Mouse (Mus musculus): ENCODE data around the gene Cyp4f14. TPM values are rescaled to one million over a fixed set of nuclear protein-coding genes. Genes with fewer than 3 reads are reported as not detected.
A peak's percentile ranks its signal among the peaks of the same experiment; 100 is the strongest.

Gene Cyp4f14
- polyA plus RNA-seq, 1 experiment from 2014 or later, result not detected

DNA sequence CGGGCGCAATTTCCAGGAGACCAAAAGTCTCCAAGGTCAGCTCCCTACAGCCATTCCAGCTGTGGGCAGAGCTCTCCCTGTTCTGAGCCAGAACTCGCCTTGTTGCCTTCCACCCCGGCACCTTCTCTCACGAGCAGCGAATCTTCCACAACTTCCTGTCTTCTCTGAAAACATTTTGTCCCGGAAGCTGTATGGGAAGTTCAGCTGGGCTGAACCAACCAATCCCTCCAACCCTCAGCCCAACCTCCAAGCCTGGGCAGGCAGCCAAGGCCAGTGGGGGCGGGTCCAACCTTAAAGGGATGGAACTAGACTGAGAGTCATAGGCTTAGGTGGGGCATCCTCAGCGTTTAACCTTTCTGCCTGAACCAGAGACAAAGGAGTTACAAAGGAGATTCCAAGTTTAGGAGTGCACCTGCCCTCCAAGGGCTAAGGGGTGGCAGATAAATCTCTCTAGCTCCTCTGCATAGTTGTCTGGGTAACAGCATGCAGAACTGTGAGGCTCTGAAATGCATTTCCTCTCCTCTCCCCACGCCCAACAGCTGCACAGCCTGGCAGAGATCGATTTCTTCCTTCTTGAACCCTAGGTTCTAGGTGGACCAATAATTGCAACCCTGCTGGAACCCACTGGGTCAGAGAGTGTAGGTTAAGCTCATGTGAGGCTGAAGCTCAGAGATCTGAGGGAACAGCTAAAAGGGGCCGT, 30.2 kb upstream of the Cyp4f14 start, which contains the start of gene Cyp4f13:
Cyp4f13 (minus strand) TSS at position 188 of the 700 bp plus-strand sequence.
- Histone ChIP-seq H3K9ac (replicated peaks; ENCODE audit: low read depth) (peak within 1 kb of the TSS; percentile 51), H3K27ac (ENCODE audit: low read length) (peak within 1 kb of the TSS; percentile 94), H3K27me3 (replicated peaks; ENCODE audit: insufficient read depth, low read length) (no peaks in the 10 kb centered on the region), H3K4me1 (ENCODE audit: insufficient read depth, low read depth, low read length) (peaks cover 12% of the 10 kb centered on the region), H3K4me3 (ENCODE audit: low read depth, low read length) (peak within 1 kb of the TSS; percentile 70), H3K36me3 (ENCODE audit: insufficient read depth, low read length) (no peaks in the 10 kb centered on the region), H3K4me2 (replicated peaks; ENCODE audit: low read depth, low read length) (peak within 1 kb of the TSS; percentile 80), H3K9me3 (ENCODE audit: low read length) (no peaks in the 10 kb centered on the region)
- ATAC-seq (peak; percentile 98), DNase-seq (ENCODE audit: low spot score) (peak; percentile 97)
- TF ChIP-seq EP300 (IDR thresholded peaks at IDR 0.05) (peak; percentile 95), CTCF (IDR thresholded peaks at IDR 0.05) (no peak)
- 8% methylated on average over 12 of the region's 12 CpGs for WGBS

DNA sequence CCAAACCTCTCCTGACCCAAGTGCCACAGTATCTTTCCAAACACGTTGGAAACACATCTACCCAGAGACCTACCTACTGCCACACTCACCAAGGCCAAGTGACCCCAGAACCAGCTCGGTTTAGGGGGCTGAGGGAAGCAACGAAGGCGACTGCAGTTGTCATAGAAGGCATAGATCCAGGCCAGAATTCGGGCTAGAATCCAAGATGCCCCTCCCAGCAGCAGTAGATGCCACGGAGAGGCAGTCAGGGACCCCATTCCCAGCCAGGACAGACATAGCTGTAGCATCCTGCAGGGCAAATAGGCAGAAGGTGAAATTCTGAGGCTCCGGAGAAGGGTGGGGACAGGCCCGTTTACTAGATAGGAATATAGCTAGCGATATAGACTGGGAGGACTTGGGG, 29.6 kb upstream of the Cyp4f14 start:
- peaks cover 12% of the 10 kb centered on the region for H3K4me1 ChIP-seq (ENCODE audit: insufficient read depth, low read depth, low read length)
- no peaks in the 10 kb centered on the region for H3K9me3 ChIP-seq (ENCODE audit: low read length)
- peak overlapping the region; percentile 70 for H3K4me3 ChIP-seq (ENCODE audit: low read depth, low read length)
- peak; percentile 11 for DNase-seq (ENCODE audit: low spot score)
- no peaks in the 10 kb centered on the region for H3K27me3 ChIP-seq (replicated peaks; ENCODE audit: insufficient read depth, low read length)
- H3K27ac ChIP-seq (ENCODE audit: low read length), result peak overlapping the region; percentile 94
- TF ChIP-seq CTCF (IDR thresholded peaks at IDR 0.05) (no peak), EP300 (IDR thresholded peaks at IDR 0.05) (no peak)
- 31% methylated on average over 9 of the region's 9 CpGs for WGBS
- H3K36me3 ChIP-seq (ENCODE audit: insufficient read depth, low read length), result no peaks in the 10 kb centered on the region
- ATAC-seq, result peak; percentile 14
- H3K9ac ChIP-seq (replicated peaks; ENCODE audit: low read depth), result peak overlapping the region; percentile 51
- H3K4me2 ChIP-seq (replicated peaks; ENCODE audit: low read depth, low read length), result peak overlapping the region; percentile 80

DNA sequence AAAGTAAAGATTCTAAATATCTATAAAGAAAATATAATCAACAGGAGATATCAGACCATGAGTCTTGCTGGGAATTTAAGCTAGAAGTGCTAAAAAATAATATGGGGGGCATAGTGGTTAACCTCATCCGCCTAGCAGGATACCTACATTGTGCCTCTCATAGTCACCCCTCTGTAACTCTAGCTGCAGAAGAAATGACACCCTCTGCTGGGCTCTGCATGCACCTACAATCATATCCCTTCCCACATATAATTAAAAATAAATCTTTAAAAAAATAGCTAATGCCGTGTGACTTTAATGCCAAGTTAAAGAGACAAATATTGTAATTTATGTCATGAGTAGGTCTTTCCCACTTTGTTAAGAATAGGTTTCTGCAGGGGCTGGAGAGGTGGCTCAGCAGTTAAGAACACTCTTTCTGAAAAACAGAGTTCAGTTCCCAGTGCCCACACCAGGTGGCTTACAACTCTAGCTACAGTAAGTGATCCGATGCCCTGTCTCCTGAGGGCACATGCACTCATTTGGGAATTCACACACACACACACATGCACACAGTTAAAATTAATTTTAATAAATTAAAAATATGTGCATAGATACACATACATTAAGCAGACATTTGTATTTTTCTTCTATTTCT, 27.4 kb upstream of the Cyp4f14 start:
- ATAC-seq, result no peak

DNA sequence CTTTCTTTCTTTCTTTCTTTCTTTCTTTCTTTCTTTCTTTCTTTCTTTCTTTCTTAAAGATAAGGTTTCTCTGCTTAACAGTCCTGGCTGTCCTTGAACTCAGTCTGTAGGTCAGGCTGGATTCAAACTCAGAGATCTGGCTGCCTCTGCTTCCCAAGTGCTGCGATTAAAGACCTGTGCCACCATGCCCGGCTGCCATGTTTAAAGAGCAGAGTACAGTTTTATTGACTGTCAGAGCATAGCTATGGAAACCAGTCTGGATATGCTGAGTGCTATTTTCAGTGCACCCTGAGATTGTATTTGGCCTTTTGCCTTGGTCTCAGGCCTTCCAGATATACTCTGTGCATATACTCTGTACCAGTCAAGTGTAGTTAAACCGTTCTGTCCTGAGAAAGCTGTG, 26.5 kb upstream of the Cyp4f14 start:
- Histone ChIP-seq H3K4me3 (ENCODE audit: low read depth, low read length) (no peak overlapping the region), H3K4me2 (replicated peaks; ENCODE audit: low read depth, low read length) (no peak overlapping the region), H3K36me3 (ENCODE audit: insufficient read depth, low read length) (no peaks in the 10 kb centered on the region), H3K4me1 (ENCODE audit: insufficient read depth, low read depth, low read length) (peaks cover 12% of the 10 kb centered on the region), H3K27ac (ENCODE audit: low read length) (no peak overlapping the region), H3K27me3 (replicated peaks; ENCODE audit: insufficient read depth, low read length) (no peaks in the 10 kb centered on the region), H3K9ac (replicated peaks; ENCODE audit: low read depth) (no peak overlapping the region), H3K9me3 (ENCODE audit: low read length) (no peaks in the 10 kb centered on the region)
- TF ChIP-seq CTCF (IDR thresholded peaks at IDR 0.05), result no peak
- TF ChIP-seq EP300 (IDR thresholded peaks at IDR 0.05), result no peak
- 86% methylated on average over 3 of the region's 3 CpGs for WGBS
- DNase-seq (ENCODE audit: low spot score), result no peak
- ATAC-seq, result no peak

More for the DNA sequence above, 27.4 kb upstream of the Cyp4f14 start:
- H3K9ac ChIP-seq (replicated peaks; ENCODE audit: low read depth), result no peak overlapping the region
- no peak overlapping the region for H3K4me3 ChIP-seq (ENCODE audit: low read depth, low read length)
- no peak overlapping the region for H3K4me2 ChIP-seq (replicated peaks; ENCODE audit: low read depth, low read length)
- peak; percentile 19 for DNase-seq (ENCODE audit: low spot score)
- peaks cover 12% of the 10 kb centered on the region for H3K4me1 ChIP-seq (ENCODE audit: insufficient read depth, low read depth, low read length)
- no peaks in the 10 kb centered on the region for H3K27me3 ChIP-seq (replicated peaks; ENCODE audit: insufficient read depth, low read length)
- H3K27ac ChIP-seq (ENCODE audit: low read length), result no peak overlapping the region
- no peaks in the 10 kb centered on the region for H3K9me3 ChIP-seq (ENCODE audit: low read length)
- no peaks in the 10 kb centered on the region for H3K36me3 ChIP-seq (ENCODE audit: insufficient read depth, low read length)
- TF ChIP-seq CTCF (IDR thresholded peaks at IDR 0.05) (peak; percentile 38), EP300 (IDR thresholded peaks at IDR 0.05) (no peak)
- 64% methylated on average over 3 of the region's 3 CpGs for WGBS

DNA sequence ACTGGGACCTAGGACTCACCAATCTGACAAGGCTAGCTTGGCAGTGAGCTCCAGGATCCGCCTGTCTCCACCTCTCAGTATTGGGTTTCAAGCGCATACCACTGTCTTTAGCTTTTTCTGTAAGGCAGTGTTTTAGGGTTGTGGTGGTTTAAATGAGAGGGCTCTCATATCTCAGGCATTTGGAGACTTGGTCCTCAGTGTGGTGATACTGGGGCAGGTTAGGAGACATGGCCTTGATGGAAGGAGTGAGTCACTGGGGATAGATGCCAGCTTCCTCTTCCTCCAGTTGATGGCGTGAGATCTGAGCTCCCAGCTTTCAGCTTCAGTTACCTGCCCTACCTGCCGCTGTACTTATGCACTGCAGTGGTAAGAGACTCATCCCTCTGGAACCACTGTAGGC, 22.7 kb upstream of the Cyp4f14 start:
- DNase-seq (ENCODE audit: low spot score) (no peak), ATAC-seq (no peak)
- 74% methylated on average over 4 of the region's 4 CpGs for whole genome bisulfite sequencing
- H3K36me3 ChIP-seq (ENCODE audit: insufficient read depth, low read length), result no peaks in the 10 kb centered on the region
- H3K27ac ChIP-seq (ENCODE audit: low read length), result no peak overlapping the region
- no peaks in the 10 kb centered on the region for H3K9me3 ChIP-seq (ENCODE audit: low read length)
- H3K4me3 ChIP-seq (ENCODE audit: low read depth, low read length), result no peak overlapping the region
- H3K9ac ChIP-seq (replicated peaks; ENCODE audit: low read depth), result no peak overlapping the region
- no peaks in the 10 kb centered on the region for H3K27me3 ChIP-seq (replicated peaks; ENCODE audit: insufficient read depth, low read length)
- TF ChIP-seq CTCF (IDR thresholded peaks at IDR 0.05), result no peak
- TF ChIP-seq EP300 (IDR thresholded peaks at IDR 0.05), result no peak
- no peaks in the 10 kb centered on the region for H3K4me1 ChIP-seq (ENCODE audit: insufficient read depth, low read depth, low read length)
- no peak overlapping the region for H3K4me2 ChIP-seq (replicated peaks; ENCODE audit: low read depth, low read length)

DNA sequence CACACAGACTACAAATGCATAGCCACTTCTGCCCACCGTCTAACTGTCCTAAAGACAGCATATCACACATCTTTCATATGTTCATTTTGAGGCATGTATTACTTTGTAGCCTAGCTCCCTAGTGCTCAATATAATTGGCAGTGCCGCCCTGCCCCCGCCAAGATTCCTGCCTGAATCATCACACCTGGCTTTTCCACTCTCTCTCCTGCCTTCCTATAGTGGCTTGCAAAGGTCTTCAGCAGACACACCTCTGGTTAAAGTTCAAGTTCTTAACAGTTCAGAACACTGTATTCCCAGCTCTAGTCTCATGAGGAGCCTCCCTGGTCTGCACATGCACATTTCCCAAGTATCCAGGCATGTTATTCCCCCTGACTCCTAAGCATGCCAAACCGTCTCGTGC, 10.7 kb upstream of the Cyp4f14 start:
- WGBS, result 85% methylated on average over 5 of the region's 5 CpGs
- H3K27ac ChIP-seq (ENCODE audit: low read length), result no peak overlapping the region
- H3K27me3 ChIP-seq (replicated peaks; ENCODE audit: insufficient read depth, low read length), result no peaks in the 10 kb centered on the region
- no peak for ATAC-seq
- H3K4me1 ChIP-seq (ENCODE audit: insufficient read depth, low read depth, low read length), result no peaks in the 10 kb centered on the region
- DNase-seq (ENCODE audit: low spot score), result no peak
- no peak overlapping the region for H3K4me2 ChIP-seq (replicated peaks; ENCODE audit: low read depth, low read length)
- no peak overlapping the region for H3K9ac ChIP-seq (replicated peaks; ENCODE audit: low read depth)
- no peak for TF ChIP-seq CTCF (IDR thresholded peaks at IDR 0.05)
- TF ChIP-seq EP300 (IDR thresholded peaks at IDR 0.05), result no peak
- no peaks in the 10 kb centered on the region for H3K9me3 ChIP-seq (ENCODE audit: low read length)
- no peaks in the 10 kb centered on the region for H3K36me3 ChIP-seq (ENCODE audit: insufficient read depth, low read length)
- H3K4me3 ChIP-seq (ENCODE audit: low read depth, low read length), result no peak overlapping the region
